Mouse (Mus musculus): ENCODE measurements around the gene Pogz. TPM values are rescaled to one million over a fixed set of nuclear protein-coding genes. Genes with fewer than 3 reads are reported as not detected.

Gene Pogz
- 17.9 TPM for polyA plus RNA-seq (2014; fragmentation: Illumina TruSeq; extraction: RNeasy Lipid Tissue Mini Kit (QIAGEN cat#74804); ENCODE audit: low read depth, low replicate concordance)

DNA sequence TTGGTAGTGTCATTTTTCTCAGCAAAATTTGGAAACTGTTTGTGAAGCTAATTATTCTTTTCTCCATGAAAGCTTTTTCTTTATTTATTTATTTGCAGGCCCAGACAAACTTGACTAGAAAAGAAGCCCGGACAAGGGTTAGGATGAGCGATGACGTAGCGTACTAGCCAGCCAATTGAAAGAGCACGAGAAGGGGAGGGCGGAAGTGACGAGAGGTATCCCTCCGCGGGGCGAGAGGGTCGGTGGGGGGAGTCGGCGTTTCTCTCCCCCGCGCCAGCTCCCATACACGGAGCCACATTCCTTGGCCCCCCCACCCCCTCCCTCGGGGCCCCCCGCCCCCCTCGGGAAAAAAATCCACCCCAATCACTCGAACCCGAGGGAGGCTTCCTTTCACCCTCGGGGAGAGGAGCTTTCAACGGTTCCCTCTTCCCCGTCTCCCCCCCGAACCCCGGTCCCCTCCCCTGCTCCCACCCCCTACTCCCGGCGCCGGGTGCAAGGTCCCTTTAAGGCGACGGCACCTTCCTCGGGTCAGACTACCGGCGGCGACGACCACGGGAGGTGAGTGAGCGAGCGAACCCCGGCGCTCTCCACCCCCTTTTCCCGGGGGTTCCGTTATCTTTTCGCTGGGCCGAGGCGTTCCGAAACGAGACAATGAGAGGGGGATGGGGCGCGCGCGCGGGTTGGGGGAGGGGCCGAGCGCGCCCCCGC is at the start of gene Pogz:
Gene Pogz (plus strand): TSS at position 385 of the 708 bp plus-strand sequence.

DNA sequence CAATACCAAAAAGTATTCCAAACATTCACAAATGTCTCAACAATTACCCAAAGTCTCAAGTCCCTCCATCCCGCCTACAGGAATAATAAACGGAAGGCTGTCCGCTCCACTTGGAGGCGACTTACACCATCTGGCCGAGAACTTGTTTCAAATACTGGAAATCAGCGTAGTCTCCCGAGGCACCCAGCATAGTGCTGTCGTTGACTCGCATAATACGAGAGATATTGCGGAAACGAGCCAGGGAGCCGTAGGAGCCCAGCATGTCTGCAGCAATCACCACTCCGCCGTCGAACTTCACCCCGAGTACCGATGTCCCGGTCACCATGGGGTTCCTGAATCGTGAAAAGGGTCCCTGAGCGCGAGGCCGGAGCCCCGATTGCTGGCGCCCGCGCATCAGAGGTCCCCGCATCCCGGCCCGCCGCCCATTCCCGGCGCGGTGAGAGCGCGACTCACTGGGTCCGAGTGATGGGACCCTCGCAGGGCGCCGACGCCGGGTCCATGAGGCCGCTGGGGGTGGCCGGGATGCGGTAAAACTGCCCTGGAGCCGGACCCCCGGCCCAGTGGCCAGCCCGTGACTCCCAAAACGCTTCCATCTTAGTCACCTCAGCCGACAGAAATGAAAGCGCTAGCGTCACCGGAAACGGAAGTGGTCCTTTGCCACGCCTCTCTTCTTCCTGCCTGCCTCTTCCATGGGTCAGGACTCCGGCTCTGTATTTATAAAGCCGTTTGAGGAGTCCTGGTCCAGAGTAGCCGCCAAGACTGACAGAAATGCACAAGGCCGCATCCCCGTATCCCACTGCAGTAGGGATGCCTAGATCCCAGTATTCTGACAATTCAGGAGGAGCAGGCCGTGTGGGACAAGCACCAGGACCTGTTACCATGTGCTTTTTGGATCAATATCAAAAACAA is 49.2 kb downstream of the Pogz start, which contains the start of gene Psmb4:
Gene Psmb4 (minus strand): TSS at position 646 of the 909 bp plus-strand sequence.

Other genes with a start within 250 kb of the Pogz start
- not detected for gene Gm10972, start 194.5 kb upstream of the Pogz start, polyA plus RNA-seq (2014; fragmentation: Illumina TruSeq; extraction: RNeasy Lipid Tissue Mini Kit (QIAGEN cat#74804); ENCODE audit: low read depth, low replicate concordance)
- 13.2 TPM for gene Tuft1, start 178.7 kb upstream of the Pogz start, polyA plus RNA-seq (2014; fragmentation: Illumina TruSeq; extraction: RNeasy Lipid Tissue Mini Kit (QIAGEN cat#74804); ENCODE audit: low read depth, low replicate concordance)
- 3.5 TPM for gene Selenbp2, start 144.0 kb upstream of the Pogz start, polyA plus RNA-seq (2014; fragmentation: Illumina TruSeq; extraction: RNeasy Lipid Tissue Mini Kit (QIAGEN cat#74804); ENCODE audit: low read depth, low replicate concordance)
- 13.1 TPM for gene Cgn, start 51.1 kb upstream of the Pogz start, polyA plus RNA-seq (2014; fragmentation: Illumina TruSeq; extraction: RNeasy Lipid Tissue Mini Kit (QIAGEN cat#74804); ENCODE audit: low read depth, low replicate concordance)
- 211 TPM for gene Psmb4, start 49.4 kb downstream of the Pogz start, polyA plus RNA-seq (2014; fragmentation: Illumina TruSeq; extraction: RNeasy Lipid Tissue Mini Kit (QIAGEN cat#74804); ENCODE audit: low read depth, low replicate concordance)
- 123 TPM for gene Selenbp1, start 95.5 kb downstream of the Pogz start, polyA plus RNA-seq (2014; fragmentation: Illumina TruSeq; extraction: RNeasy Lipid Tissue Mini Kit (QIAGEN cat#74804); ENCODE audit: low read depth, low replicate concordance)
- 13.5 TPM for gene Rfx5, start 116.5 kb downstream of the Pogz start, polyA plus RNA-seq (2014; fragmentation: Illumina TruSeq; extraction: RNeasy Lipid Tissue Mini Kit (QIAGEN cat#74804); ENCODE audit: low read depth, low replicate concordance)
- gene Pi4kb, start 137.2 kb downstream of the Pogz start, polyA plus RNA-seq (2014; fragmentation: Illumina TruSeq; extraction: RNeasy Lipid Tissue Mini Kit (QIAGEN cat#74804); ENCODE audit: low read depth, low replicate concordance) = 33.9 TPM
- 24.9 TPM for gene Zfp687, start 177.9 kb downstream of the Pogz start, polyA plus RNA-seq (2014; fragmentation: Illumina TruSeq; extraction: RNeasy Lipid Tissue Mini Kit (QIAGEN cat#74804); ENCODE audit: low read depth, low replicate concordance)
- 134 TPM for gene Psmd4, start 205.0 kb downstream of the Pogz start, polyA plus RNA-seq (2014; fragmentation: Illumina TruSeq; extraction: RNeasy Lipid Tissue Mini Kit (QIAGEN cat#74804); ENCODE audit: low read depth, low replicate concordance)